Mouse (Mus musculus): ENCODE data around the gene Tsr2. TPM values are rescaled to one million over a fixed set of nuclear protein-coding genes. Genes with fewer than 3 reads are reported as not detected.

Gene Tsr2
- polyA plus RNA-seq (2015; fragmentation: Nextera tagmentation; extraction: Ambion mirVana): 27.7 and 28.4 TPM in 2 replicates

DNA sequence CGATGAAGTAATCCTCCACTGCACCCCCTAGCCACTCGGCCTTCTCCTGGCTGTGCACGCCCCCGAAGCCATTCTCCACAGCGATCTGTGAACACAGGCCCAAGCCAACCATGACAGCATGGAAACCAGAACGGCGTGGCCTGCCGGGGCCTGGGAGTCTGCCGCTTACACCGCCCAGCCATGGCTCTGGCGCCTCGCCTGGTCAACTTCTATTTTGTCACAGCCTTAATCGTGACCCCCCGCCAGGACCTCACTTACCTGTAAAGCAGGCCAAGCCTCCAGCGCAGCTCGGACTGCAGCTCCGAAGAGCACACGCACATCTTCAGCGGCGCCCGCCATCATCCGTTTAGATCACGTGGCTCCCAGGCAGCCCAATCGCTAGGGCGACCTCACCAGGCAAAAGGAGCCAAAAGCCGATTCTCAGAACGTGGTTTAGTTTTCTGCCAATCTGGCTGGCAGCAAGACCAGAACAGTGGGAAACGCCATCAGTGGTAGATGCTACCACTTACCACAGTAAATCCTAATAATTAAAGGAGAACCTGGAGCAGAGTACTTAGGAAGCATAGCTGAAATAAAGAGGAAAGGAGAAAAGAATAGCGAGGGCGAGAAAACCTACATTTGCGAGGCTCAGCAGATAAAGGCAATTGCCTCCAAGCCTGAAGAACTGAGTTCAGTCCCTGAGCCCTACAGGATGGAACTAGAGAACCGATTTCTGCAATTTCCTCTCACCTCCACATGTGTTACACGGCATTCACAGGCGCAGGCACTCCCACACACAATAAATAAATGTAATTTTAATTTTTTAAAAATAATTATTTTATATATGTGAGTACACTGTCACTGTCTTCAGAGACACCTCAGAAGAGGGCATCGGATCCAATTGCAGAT is at the start of gene Tsr2:
Tsr2 (minus strand) TSS at position 373 of the 888 bp plus-strand sequence.
- ATAC-seq (ENCODE audit: low read depth): peak; percentile 93
- Histone ChIP-seq H3K27me3 (ENCODE audit: control insufficient read depth, insufficient read depth, low read depth, low read length) (no peaks in the 10 kb centered on the region), H3K4me1 (replicated peaks; ENCODE audit: control insufficient read depth, insufficient read depth, low read length) (0 out of 2 replicates have a peak, but pooled peaks cover 2% of the 10 kb centered on the region), H3K9ac (ENCODE audit: low read length) (peak within 1 kb of the TSS; percentile 72), H3K36me3 (ENCODE audit: control insufficient read depth, insufficient read depth, low read length) (no peaks in the 10 kb centered on the region), H3K4me2 (ENCODE audit: low read depth, low read length) (peak within 1 kb of the TSS; percentile 62), H3K9me3 (ENCODE audit: control insufficient read depth, low read length) (no peaks in the 10 kb centered on the region), H3K27ac (ENCODE audit: low read length) (peak within 1 kb of the TSS; percentile 27; the same call in 1 of the 2 replicates), H3K4me3 (ENCODE audit: low read length) (peak within 1 kb of the TSS; percentile 73)
- WGBS: 24% methylated on average over 34 of the region's 35 CpGs

DNA sequence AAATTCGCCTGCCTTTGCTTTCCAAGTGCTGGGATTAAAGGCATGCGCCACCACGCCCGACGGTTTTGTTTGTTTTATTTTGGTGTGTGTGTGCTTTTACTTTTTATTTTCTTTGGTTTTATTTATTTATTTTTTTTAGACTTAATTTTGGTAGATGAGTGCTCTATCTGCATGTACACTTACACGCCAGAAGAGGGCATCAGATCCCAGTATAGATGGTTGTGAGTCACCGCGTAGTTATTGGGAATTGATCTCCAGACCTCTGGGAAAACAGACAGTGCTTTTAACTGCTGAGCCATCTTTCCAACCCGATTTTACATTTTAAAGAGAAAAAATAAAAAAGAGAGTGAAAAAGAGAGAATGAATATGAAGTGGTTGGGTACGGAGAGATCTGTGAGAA is 36.4 kb upstream of the Tsr2 start:
- H3K36me3 ChIP-seq (ENCODE audit: control insufficient read depth, insufficient read depth, low read length): no peaks in the 10 kb centered on the region
- ATAC-seq (ENCODE audit: low read depth): no peak
- no peak overlapping the region for H3K9ac ChIP-seq (ENCODE audit: low read length)
- H3K4me1 ChIP-seq (replicated peaks; ENCODE audit: control insufficient read depth, insufficient read depth, low read length): no peaks in the 10 kb centered on the region
- no peak overlapping the region for H3K27ac ChIP-seq (ENCODE audit: low read length)
- WGBS: 31% methylated on average over 9 of the region's 10 CpGs
- H3K9me3 ChIP-seq (ENCODE audit: control insufficient read depth, low read length): no peaks in the 10 kb centered on the region
- 0 out of 2 replicates have a peak overlapping the region, but pooled peaks have one; percentile 21 for H3K4me3 ChIP-seq (ENCODE audit: low read length)
- H3K27me3 ChIP-seq (ENCODE audit: control insufficient read depth, insufficient read depth, low read depth, low read length): no peaks in the 10 kb centered on the region
- H3K4me2 ChIP-seq (ENCODE audit: low read depth, low read length): peak overlapping the region; percentile 31; the same call in 1 of the 2 replicates

DNA sequence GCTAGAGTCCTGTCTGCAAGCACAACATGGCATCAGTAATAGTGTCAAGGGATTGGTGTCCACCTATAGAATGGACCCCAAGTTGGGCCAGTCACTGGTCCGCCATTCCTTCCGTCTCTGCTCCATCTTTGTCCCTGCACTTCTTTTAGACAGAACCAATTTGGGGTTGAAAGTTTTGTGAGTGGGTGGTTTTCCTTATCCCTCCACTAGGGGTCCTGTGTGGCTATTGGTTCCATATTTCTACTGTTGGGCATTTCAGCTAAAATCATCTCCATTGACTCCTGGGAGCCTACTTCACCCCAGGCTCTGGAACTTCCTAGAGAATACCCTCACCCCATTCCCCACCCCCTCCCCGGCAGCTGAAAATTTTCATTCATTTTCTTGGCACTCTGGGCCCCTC is 34.1 kb upstream of the Tsr2 start:
- Histone ChIP-seq H3K9me3 (ENCODE audit: control insufficient read depth, low read length) (no peaks in the 10 kb centered on the region), H3K36me3 (ENCODE audit: control insufficient read depth, insufficient read depth, low read length) (no peaks in the 10 kb centered on the region), H3K4me3 (ENCODE audit: low read length) (no peak overlapping the region), H3K4me2 (ENCODE audit: low read depth, low read length) (no peak overlapping the region), H3K27ac (ENCODE audit: low read length) (no peak overlapping the region), H3K9ac (ENCODE audit: low read length) (no peak overlapping the region), H3K4me1 (replicated peaks; ENCODE audit: control insufficient read depth, insufficient read depth, low read length) (no peaks in the 10 kb centered on the region), H3K27me3 (ENCODE audit: control insufficient read depth, insufficient read depth, low read depth, low read length) (no peaks in the 10 kb centered on the region)
- 78% methylated on average over 3 of the region's 3 CpGs for WGBS
- no peak for ATAC-seq (ENCODE audit: low read depth)

DNA sequence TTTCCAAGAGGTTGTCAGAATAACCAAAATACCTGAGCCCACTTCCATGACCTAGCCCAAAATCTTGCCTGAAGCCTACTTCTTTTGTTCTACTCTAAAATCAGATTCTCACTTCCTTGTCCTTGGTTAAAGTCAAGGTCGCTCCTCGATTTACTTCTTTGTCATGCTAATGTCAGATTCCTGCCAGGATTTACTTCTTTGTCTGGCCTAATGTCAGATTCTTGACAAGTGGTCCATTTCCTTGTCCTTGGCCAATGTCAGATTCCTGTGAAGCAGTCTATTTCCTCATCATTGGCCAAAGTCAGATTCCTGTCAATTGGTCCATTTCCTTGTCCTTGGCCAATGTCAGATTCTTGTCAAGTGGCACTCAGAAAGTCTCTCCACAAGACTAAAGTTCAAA is 27.6 kb upstream of the Tsr2 start:
- WGBS: 77% methylated on average over 2 of the region's 2 CpGs
- no peaks in the 10 kb centered on the region for H3K27me3 ChIP-seq (ENCODE audit: control insufficient read depth, insufficient read depth, low read depth, low read length)
- no peak overlapping the region for H3K9ac ChIP-seq (ENCODE audit: low read length)
- no peak overlapping the region for H3K27ac ChIP-seq (ENCODE audit: low read length)
- ATAC-seq (ENCODE audit: low read depth): no peak
- H3K4me3 ChIP-seq (ENCODE audit: low read length): no peak overlapping the region
- H3K9me3 ChIP-seq (ENCODE audit: control insufficient read depth, low read length): no peaks in the 10 kb centered on the region
- H3K4me1 ChIP-seq (replicated peaks; ENCODE audit: control insufficient read depth, insufficient read depth, low read length): no peaks in the 10 kb centered on the region
- H3K36me3 ChIP-seq (ENCODE audit: control insufficient read depth, insufficient read depth, low read length): no peaks in the 10 kb centered on the region
- H3K4me2 ChIP-seq (ENCODE audit: low read depth, low read length): no peak overlapping the region

DNA sequence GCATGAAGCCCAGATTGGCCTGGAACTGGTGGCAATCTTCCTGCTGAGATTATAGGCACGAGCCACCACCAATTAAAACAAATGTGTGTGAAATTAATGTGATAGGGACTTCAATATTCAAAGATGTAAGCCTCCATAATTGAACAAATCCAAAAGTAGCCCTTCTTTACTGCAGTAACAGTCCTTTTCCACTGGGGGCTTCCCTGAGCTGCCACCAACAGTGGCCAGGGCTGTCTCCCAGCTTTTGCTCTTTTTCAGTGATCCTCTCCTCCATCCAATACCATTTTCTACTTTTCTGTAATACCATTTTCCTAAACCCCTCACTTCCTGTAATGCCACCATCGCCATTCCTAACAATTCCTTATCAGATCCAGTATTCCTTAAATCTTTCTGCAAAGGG is 21.1 kb upstream of the Tsr2 start:
- H3K4me2 ChIP-seq (ENCODE audit: low read depth, low read length): no peak overlapping the region
- no peaks in the 10 kb centered on the region for H3K27me3 ChIP-seq (ENCODE audit: control insufficient read depth, insufficient read depth, low read depth, low read length)
- peak; percentile 38; the same call in 1 of the 2 replicates for ATAC-seq (ENCODE audit: low read depth)
- H3K9ac ChIP-seq (ENCODE audit: low read length): no peak overlapping the region
- no peaks in the 10 kb centered on the region for H3K4me1 ChIP-seq (replicated peaks; ENCODE audit: control insufficient read depth, insufficient read depth, low read length)
- no peak overlapping the region for H3K4me3 ChIP-seq (ENCODE audit: low read length)
- H3K9me3 ChIP-seq (ENCODE audit: control insufficient read depth, low read length): no peaks in the 10 kb centered on the region
- 7% methylated on average over 2 of the region's 2 CpGs for WGBS
- no peaks in the 10 kb centered on the region for H3K36me3 ChIP-seq (ENCODE audit: control insufficient read depth, insufficient read depth, low read length)
- H3K27ac ChIP-seq (ENCODE audit: low read length): no peak overlapping the region

DNA sequence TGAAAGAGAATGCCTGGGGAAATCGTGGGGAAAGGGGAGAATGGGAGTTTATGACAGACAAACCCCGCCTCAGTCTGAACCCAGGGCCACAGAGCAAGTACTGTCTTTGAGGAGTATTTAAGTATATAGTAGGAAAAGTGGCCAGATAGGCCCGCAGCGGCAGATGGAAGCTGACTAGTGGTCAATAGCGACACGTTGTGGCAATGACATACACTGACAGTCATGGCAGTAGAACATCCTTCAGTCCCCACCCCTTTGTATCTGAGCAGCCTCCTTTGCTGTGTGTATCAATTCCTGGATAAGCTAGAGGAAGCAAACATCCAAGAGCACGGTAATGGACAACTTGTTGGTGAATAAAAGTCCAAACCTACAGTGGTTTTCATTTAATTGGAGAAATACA is 20.5 kb upstream of the Tsr2 start:
- no peak overlapping the region for H3K4me3 ChIP-seq (ENCODE audit: low read length)
- H3K27me3 ChIP-seq (ENCODE audit: control insufficient read depth, insufficient read depth, low read depth, low read length): no peaks in the 10 kb centered on the region
- H3K9me3 ChIP-seq (ENCODE audit: control insufficient read depth, low read length): no peaks in the 10 kb centered on the region
- H3K9ac ChIP-seq (ENCODE audit: low read length): no peak overlapping the region
- H3K27ac ChIP-seq (ENCODE audit: low read length): no peak overlapping the region
- ATAC-seq (ENCODE audit: low read depth): peak; percentile 69
- no peaks in the 10 kb centered on the region for H3K4me1 ChIP-seq (replicated peaks; ENCODE audit: control insufficient read depth, insufficient read depth, low read length)
- H3K36me3 ChIP-seq (ENCODE audit: control insufficient read depth, insufficient read depth, low read length): no peaks in the 10 kb centered on the region
- no peak overlapping the region for H3K4me2 ChIP-seq (ENCODE audit: low read depth, low read length)
- 11% methylated on average over 7 of the region's 7 CpGs for WGBS

DNA sequence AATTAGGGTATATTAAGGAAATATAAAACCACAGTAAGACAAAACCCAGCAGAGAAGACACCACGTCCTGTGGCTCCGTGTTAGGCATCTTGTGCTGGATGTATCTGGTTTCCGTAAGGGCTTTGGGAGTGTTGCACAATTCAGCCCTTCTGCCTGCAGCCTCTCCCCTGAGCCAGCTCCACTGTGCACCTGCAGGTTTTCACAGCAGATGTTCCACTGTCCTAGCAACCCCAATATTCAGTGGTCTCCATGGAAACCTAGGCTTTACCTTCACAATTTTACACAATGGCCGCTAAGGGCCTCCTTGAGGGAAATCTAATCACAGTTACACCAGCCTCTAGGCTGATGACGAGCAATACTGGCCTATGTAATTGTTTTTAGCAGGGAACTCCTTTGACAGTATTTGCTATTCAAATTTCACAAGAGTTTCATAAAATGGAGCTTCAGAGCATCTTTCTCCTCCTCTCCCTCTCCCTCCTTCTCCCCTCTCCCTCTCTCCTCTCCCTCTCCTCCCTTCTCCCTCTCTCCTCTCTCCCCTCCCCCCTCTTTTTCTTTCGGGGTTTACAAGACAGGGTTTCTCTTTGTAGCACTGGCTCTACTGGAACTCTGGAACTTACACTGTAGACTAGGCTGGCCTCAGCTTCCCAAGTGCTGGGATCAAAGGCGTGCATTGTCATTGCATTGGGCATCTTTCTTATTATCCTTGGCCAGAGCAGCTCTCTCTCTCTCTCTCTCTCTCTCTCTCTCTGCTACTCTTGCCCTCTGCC is 11.1 kb upstream of the Tsr2 start:
- H3K4me3 ChIP-seq (ENCODE audit: low read length): no peak overlapping the region
- 48% methylated on average over 7 of the region's 7 CpGs for WGBS
- H3K4me1 ChIP-seq (replicated peaks; ENCODE audit: control insufficient read depth, insufficient read depth, low read length): no peaks in the 10 kb centered on the region
- ATAC-seq (ENCODE audit: low read depth): no peak
- H3K9ac ChIP-seq (ENCODE audit: low read length): no peak overlapping the region
- no peak overlapping the region for H3K27ac ChIP-seq (ENCODE audit: low read length)
- H3K27me3 ChIP-seq (ENCODE audit: control insufficient read depth, insufficient read depth, low read depth, low read length): no peaks in the 10 kb centered on the region
- H3K9me3 ChIP-seq (ENCODE audit: control insufficient read depth, low read length): no peaks in the 10 kb centered on the region
- no peak overlapping the region for H3K4me2 ChIP-seq (ENCODE audit: low read depth, low read length)
- no peaks in the 10 kb centered on the region for H3K36me3 ChIP-seq (ENCODE audit: control insufficient read depth, insufficient read depth, low read length)

DNA sequence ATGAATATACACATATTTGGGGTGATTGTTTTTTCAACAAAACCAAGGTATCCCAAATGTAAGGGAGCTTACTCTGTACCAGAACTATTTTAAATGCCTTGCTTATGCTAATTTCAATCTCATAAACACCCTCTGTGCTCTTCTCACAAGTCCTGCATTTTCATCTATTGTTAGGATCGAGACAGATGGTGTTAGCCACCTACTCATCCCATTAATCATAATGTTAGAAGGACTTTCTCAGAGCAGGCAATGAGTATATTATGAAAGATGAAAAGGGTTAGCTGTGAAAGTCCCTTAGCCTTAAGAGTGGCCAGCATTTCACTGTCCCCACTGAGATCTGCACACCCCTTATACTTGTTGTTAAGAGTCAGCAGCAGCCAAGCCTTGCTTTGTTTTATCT is 8.9 kb downstream of the Tsr2 start:
- Histone ChIP-seq H3K27ac (ENCODE audit: low read length) (no peak overlapping the region), H3K4me3 (ENCODE audit: low read length) (no peak overlapping the region), H3K27me3 (ENCODE audit: control insufficient read depth, insufficient read depth, low read depth, low read length) (no peaks in the 10 kb centered on the region), H3K9me3 (ENCODE audit: control insufficient read depth, low read length) (no peaks in the 10 kb centered on the region), H3K9ac (ENCODE audit: low read length) (no peak overlapping the region), H3K4me1 (replicated peaks; ENCODE audit: control insufficient read depth, insufficient read depth, low read length) (no peaks in the 10 kb centered on the region), H3K4me2 (ENCODE audit: low read depth, low read length) (no peak overlapping the region), H3K36me3 (ENCODE audit: control insufficient read depth, insufficient read depth, low read length) (peaks cover 17% of the 10 kb centered on the region)
- ATAC-seq (ENCODE audit: low read depth): no peak
- 44% methylated on average over 1 of the region's 1 CpGs for WGBS

DNA sequence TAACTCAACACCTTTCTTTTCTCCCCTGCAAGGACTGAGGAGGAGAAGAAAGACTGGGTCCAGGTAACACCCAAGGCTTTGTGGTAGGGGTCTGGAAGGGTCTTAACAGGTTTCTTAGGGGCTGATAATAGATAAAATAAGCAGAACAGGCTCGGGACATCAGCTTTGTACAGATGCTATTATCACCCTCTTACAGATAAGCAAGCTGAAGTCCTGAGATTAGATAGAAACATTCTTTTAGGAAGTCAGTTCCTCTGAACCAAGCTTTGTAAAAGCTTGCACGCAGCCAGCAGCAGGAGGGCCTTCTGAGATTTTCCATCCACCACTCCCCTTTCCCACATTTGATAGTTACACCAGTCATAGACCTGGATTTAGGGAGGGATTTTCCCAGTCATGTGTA is 10.7 kb downstream of the Tsr2 start:
- whole genome bisulfite sequencing: 54% methylated on average over 2 of the region's 2 CpGs

More for the DNA sequence above, 10.7 kb downstream of the Tsr2 start:
- no peak overlapping the region for H3K4me2 ChIP-seq (ENCODE audit: low read depth, low read length)
- no peaks in the 10 kb centered on the region for H3K27me3 ChIP-seq (ENCODE audit: control insufficient read depth, insufficient read depth, low read depth, low read length)
- H3K9me3 ChIP-seq (ENCODE audit: control insufficient read depth, low read length): no peaks in the 10 kb centered on the region
- no peak overlapping the region for H3K9ac ChIP-seq (ENCODE audit: low read length)
- H3K36me3 ChIP-seq (ENCODE audit: control insufficient read depth, insufficient read depth, low read length): peaks cover 12% of the 10 kb centered on the region
- H3K4me3 ChIP-seq (ENCODE audit: low read length): no peak overlapping the region
- no peaks in the 10 kb centered on the region for H3K4me1 ChIP-seq (replicated peaks; ENCODE audit: control insufficient read depth, insufficient read depth, low read length)
- no peak for ATAC-seq (ENCODE audit: low read depth)
- H3K27ac ChIP-seq (ENCODE audit: low read length): no peak overlapping the region
